Mouse (Mus musculus) intestine, embryonic 14.5 days (tissue): ENCODE measurements around the gene Rpl7a. TPM values are rescaled to one million over a fixed set of nuclear protein-coding genes. Genes with fewer than 3 reads are reported as not detected.

Source experiments
- ATAC-seq: fragments of 200-750 bp; cut with Nextera tagmentation; replicated peaks from 2 replicates; pipeline ENCODE4 v1.8.0; 2017; ENCODE audit warnings: low read depth, moderate number of reproducible peaks, moderate TSS enrichment, moderate library complexity; ENCODE audit not compliant: low FRiP score, low TSS enrichment
- DNase-seq: peaks from one replicate; pipeline ENCODE4 v3.0.0-alpha.2; 2018; ENCODE audit warnings: low spot score
- H3K27ac ChIP-seq: fragments of 300-500 bp; sonication (generic); 2 replicates; pipeline ENCODE4 v1.5.1; 2014; ENCODE audit warnings: low read depth, mild to moderate bottlenecking, control low read depth
- H3K27me3 ChIP-seq: fragments of 300-500 bp; sonication (generic); replicated peaks from 2 replicates; pipeline ENCODE4 v1.6.1; 2014; ENCODE audit warnings: low read length, control low read depth; ENCODE audit not compliant: control insufficient read depth, insufficient read depth
- H3K36me3 ChIP-seq: fragments of 300-500 bp; sonication (generic); 2 replicates; pipeline ENCODE4 v1.6.1; 2014; ENCODE audit warnings: low read length, control low read depth; ENCODE audit not compliant: control insufficient read depth, insufficient read depth
- H3K4me1 ChIP-seq: fragments of 300-500 bp; sonication (generic); replicated peaks from 2 replicates; pipeline ENCODE4 v1.6.1; 2014; ENCODE audit warnings: low read length, control low read depth, mixed read lengths; ENCODE audit not compliant: control insufficient read depth, insufficient read depth
- H3K4me2 ChIP-seq: fragments of 300-500 bp; sonication (generic); 2 replicates; pipeline ENCODE4 v1.6.1; 2014; ENCODE audit warnings: low read length
- H3K4me3 ChIP-seq: fragments of 300-500 bp; sonication (generic); 2 replicates; pipeline ENCODE4 v1.5.1; 2014; ENCODE audit warnings: low read depth, low read length, control low read depth, mixed read lengths
- H3K9ac ChIP-seq: fragments of 300-500 bp; sonication (generic); 2 replicates; pipeline ENCODE4 v1.6.1; 2014; ENCODE audit warnings: mild to moderate bottlenecking, low read length
- H3K9me3 ChIP-seq: fragments of 300-500 bp; sonication (generic); 2 replicates; pipeline ENCODE4 v1.6.1; 2016; ENCODE audit warnings: low read length, control low read depth; ENCODE audit not compliant: control insufficient read depth
- WGBS: fragments of 180-500 bp; shearing (Covaris S2); extraction: QIAGEN DNeasy Blood & Tissue Kit; methylation state at CpG from one replicate; pipeline ENCODE4 v1.1.7; 2014; 5-methylcytosine and 5-hydroxymethylcytosine counted together
- polyA plus RNA-seq: library from polyadenylated mRNA; unstranded; fragments of >200 nt; fragmentation: Nextera tagmentation; extraction: Ambion mirVana; gene quantifications from 2 replicates; pipeline ENCODE4 v1.2.1, GENCODE M21; 2014

Gene Rpl7a
- polyA plus RNA-seq, 1 experiment from 2014 or later, result 796 TPM

GRCm38 (mm10) chr2:26900731-26901130 lies 9.8 kb upstream of the Rpl7a start:
- Histone ChIP-seq H3K4me1 (peaks cover 21% of the 10 kb centered on the region), H3K4me3 (no peak overlapping the region), H3K4me2 (no peak overlapping the region), H3K27me3 (no peaks in the 10 kb centered on the region), H3K36me3 (peaks cover 58% of the 10 kb centered on the region), H3K9ac (no peak overlapping the region), H3K9me3 (no peaks in the 10 kb centered on the region), H3K27ac (no peak overlapping the region)
- no peak for DNase-seq
- WGBS, result 70% methylated on average over 1 of the region's 1 CpGs
- no peak for ATAC-seq

GRCm38 (mm10) chr2:26901834-26902400 lies 8.6 kb upstream of the Rpl7a start:
- 11% methylated on average over 7 of the region's 7 CpGs for WGBS

GRCm38 (mm10) chr2:26902467-26903220 lies 7.9 kb upstream of the Rpl7a start, which contains the start of gene Surf6:
Gene Surf6 (minus strand): TSS chr2:26902879.
- H3K27ac ChIP-seq, result peak within 1 kb of the TSS; percentile 85
- H3K9ac ChIP-seq, result peak within 1 kb of the TSS; percentile 75
- DNase-seq (peak; percentile 91), ATAC-seq (peak; percentile 93)
- H3K9me3 ChIP-seq, result no peaks in the 10 kb centered on the region
- peak within 1 kb of the TSS; percentile 93 for H3K4me3 ChIP-seq
- under 1% methylated on average over 41 of the region's 41 CpGs for WGBS
- H3K4me1 ChIP-seq, result peaks cover 21% of the 10 kb centered on the region
- H3K36me3 ChIP-seq, result peaks cover 58% of the 10 kb centered on the region
- peak within 1 kb of the TSS; percentile 82 for H3K4me2 ChIP-seq
- H3K27me3 ChIP-seq, result no peaks in the 10 kb centered on the region

More at GRCm38 (mm10) chr2:26901834-26902400, 8.6 kb upstream of the Rpl7a start:
- Histone ChIP-seq H3K9me3 (no peaks in the 10 kb centered on the region), H3K4me2 (peak overlapping the region; percentile 82), H3K4me3 (peak overlapping the region; percentile 93), H3K4me1 (peaks cover 21% of the 10 kb centered on the region), H3K27ac (peak overlapping the region; percentile 85; the same call in 1 of the 2 replicates), H3K9ac (peak overlapping the region; percentile 75), H3K27me3 (no peaks in the 10 kb centered on the region), H3K36me3 (peaks cover 58% of the 10 kb centered on the region)
- ATAC-seq (no peak), DNase-seq (no peak)

- Histone ChIP-seq H3K4me3 (peak overlapping the region; percentile 93), H3K4me1 (peaks cover 21% of the 10 kb centered on the region), H3K4me2 (peak overlapping the region; percentile 82), H3K27me3 (no peaks in the 10 kb centered on the region), H3K9ac (peak overlapping the region; percentile 75), H3K36me3 (peaks cover 58% of the 10 kb centered on the region), H3K9me3 (no peaks in the 10 kb centered on the region), H3K27ac (peak overlapping the region; percentile 85)
- DNase-seq (no peak), ATAC-seq (no peak)
- WGBS, result 6% methylated on average over 7 of the region's 7 CpGs
Measured at GRCm38 (mm10) chr2:26903311-26903710, 7.3 kb upstream of the Rpl7a start.

- DNase-seq, result no peak
- H3K9ac ChIP-seq, result no peak overlapping the region
- H3K4me3 ChIP-seq, result no peak overlapping the region
- 76% methylated on average over 2 of the region's 2 CpGs for WGBS
- peaks cover 41% of the 10 kb centered on the region for H3K36me3 ChIP-seq
- H3K4me1 ChIP-seq, result peaks cover 32% of the 10 kb centered on the region
- H3K27ac ChIP-seq, result no peak overlapping the region
- H3K4me2 ChIP-seq, result no peak overlapping the region
- no peaks in the 10 kb centered on the region for H3K9me3 ChIP-seq
- no peaks in the 10 kb centered on the region for H3K27me3 ChIP-seq
- no peak for ATAC-seq
Measured at GRCm38 (mm10) chr2:26905936-26906335, 4.6 kb upstream of the Rpl7a start.

- no peak overlapping the region for H3K27ac ChIP-seq
- H3K27me3 ChIP-seq, result no peaks in the 10 kb centered on the region
- H3K9me3 ChIP-seq, result no peaks in the 10 kb centered on the region
- WGBS, result 97% methylated on average over 3 of the region's 3 CpGs
- H3K4me2 ChIP-seq, result no peak overlapping the region
- no peak for ATAC-seq
- DNase-seq, result no peak
- peaks cover 43% of the 10 kb centered on the region for H3K36me3 ChIP-seq
- H3K4me1 ChIP-seq, result peaks cover 27% of the 10 kb centered on the region
- H3K9ac ChIP-seq, result no peak overlapping the region
- no peak overlapping the region for H3K4me3 ChIP-seq
Measured at GRCm38 (mm10) chr2:26906431-26906830, 4.1 kb upstream of the Rpl7a start.

- Histone ChIP-seq H3K4me3 (no peak overlapping the region), H3K27ac (no peak overlapping the region), H3K36me3 (peaks cover 50% of the 10 kb centered on the region), H3K4me1 (peaks cover 26% of the 10 kb centered on the region), H3K27me3 (no peaks in the 10 kb centered on the region), H3K9me3 (no peaks in the 10 kb centered on the region), H3K9ac (no peak overlapping the region), H3K4me2 (no peak overlapping the region)
- ATAC-seq (no peak), DNase-seq (peak; percentile 78)
- 63% methylated on average over 4 of the region's 4 CpGs for WGBS
Measured at GRCm38 (mm10) chr2:26907109-26907508, 3.5 kb upstream of the Rpl7a start.

- no peak for DNase-seq
- 72% methylated on average over 18 of the region's 18 CpGs for WGBS
Measured at GRCm38 (mm10) chr2:26908710-26909386, 1.7 kb upstream of the Rpl7a start.

More at GRCm38 (mm10) chr2:26908710-26909386, 1.7 kb upstream of the Rpl7a start:
- Histone ChIP-seq H3K4me3 (peak overlapping the region; percentile 98), H3K36me3 (peaks cover 67% of the 10 kb centered on the region), H3K4me1 (peaks cover 22% of the 10 kb centered on the region), H3K4me2 (peak overlapping the region; percentile 77), H3K9me3 (no peaks in the 10 kb centered on the region), H3K27me3 (no peaks in the 10 kb centered on the region), H3K9ac (peak overlapping the region; percentile 84; the same call in 1 of the 2 replicates), H3K27ac (no peak overlapping the region)
- no peak for ATAC-seq
